Mouse (Mus musculus): ENCODE results near the gene Hibadh. TPM values are rescaled to one million over a fixed set of nuclear protein-coding genes. Genes with fewer than 3 reads are reported as not detected.

Hibadh gene
- total RNA-seq, 2 experiments from 2014 or later = 112 to 115 TPM

- peak; percentile 22 for DNase-seq (ENCODE audit: low spot score)
Measured at GRCm38 (mm10) chr6:52639546-52640223, 504 bp downstream of the Hibadh start.

GRCm38 (mm10) chr6:52638471-52639185, 1.6 kb downstream of the Hibadh start:
- no peak for DNase-seq (ENCODE audit: low spot score)

- DNase-seq (ENCODE audit: low spot score) = no peak
Measured at GRCm38 (mm10) chr6:52637337-52637736, 2.9 kb downstream of the Hibadh start.

- DNase-seq (ENCODE audit: low spot score) = no peak
Measured at GRCm38 (mm10) chr6:52635395-52635794, 4.8 kb downstream of the Hibadh start.

GRCm38 (mm10) chr6:52630625-52631024, 9.6 kb downstream of the Hibadh start:
- no peak for DNase-seq (ENCODE audit: low spot score)

- no peak for DNase-seq (ENCODE audit: low spot score)
Measured at GRCm38 (mm10) chr6:52629180-52629579, 11.0 kb downstream of the Hibadh start.

- no peak for DNase-seq (ENCODE audit: low spot score)
Measured at GRCm38 (mm10) chr6:52626735-52627134, 13.5 kb downstream of the Hibadh start.

- no peak for DNase-seq (ENCODE audit: low spot score)
Measured at GRCm38 (mm10) chr6:52623741-52624140, 16.4 kb downstream of the Hibadh start.

GRCm38 (mm10) chr6:52621731-52622480, 18.3 kb downstream of the Hibadh start:
- peak; percentile 10 for DNase-seq (ENCODE audit: low spot score)

GRCm38 (mm10) chr6:52620090-52620489, 20.1 kb downstream of the Hibadh start:
- DNase-seq (ENCODE audit: low spot score) = no peak

- DNase-seq (ENCODE audit: low spot score) = peak; percentile 23
Measured at GRCm38 (mm10) chr6:52609626-52610352, 30.4 kb downstream of the Hibadh start.

- DNase-seq (ENCODE audit: low spot score) = no peak
Measured at GRCm38 (mm10) chr6:52608121-52608520, 32.1 kb downstream of the Hibadh start.

GRCm38 (mm10) chr6:52606746-52607347, 33.3 kb downstream of the Hibadh start:
- no peak for DNase-seq (ENCODE audit: low spot score)

- no peak for DNase-seq (ENCODE audit: low spot score)
Measured at GRCm38 (mm10) chr6:52601706-52602642, 38.2 kb downstream of the Hibadh start.

- peak; percentile 34 for DNase-seq (ENCODE audit: low spot score)
Measured at GRCm38 (mm10) chr6:52601117-52601516, 39.1 kb downstream of the Hibadh start.

- DNase-seq (ENCODE audit: low spot score) = no peak
Measured at GRCm38 (mm10) chr6:52594752-52595151, 45.4 kb downstream of the Hibadh start.

- no peak for DNase-seq (ENCODE audit: low spot score)
Measured at GRCm38 (mm10) chr6:52586564-52586963, 53.6 kb downstream of the Hibadh start.

- DNase-seq (ENCODE audit: low spot score) = peak; percentile 55
Measured at GRCm38 (mm10) chr6:52584383-52584782, 55.8 kb downstream of the Hibadh start.

GRCm38 (mm10) chr6:52581081-52581480, 59.1 kb downstream of the Hibadh start:
- DNase-seq (ENCODE audit: low spot score) = no peak

GRCm38 (mm10) chr6:52578322-52578721, 61.9 kb downstream of the Hibadh start:
- DNase-seq (ENCODE audit: low spot score) = no peak
